21 mouse cellular contexts compared by ENCODE assay signal in the genomic region with DNA sequence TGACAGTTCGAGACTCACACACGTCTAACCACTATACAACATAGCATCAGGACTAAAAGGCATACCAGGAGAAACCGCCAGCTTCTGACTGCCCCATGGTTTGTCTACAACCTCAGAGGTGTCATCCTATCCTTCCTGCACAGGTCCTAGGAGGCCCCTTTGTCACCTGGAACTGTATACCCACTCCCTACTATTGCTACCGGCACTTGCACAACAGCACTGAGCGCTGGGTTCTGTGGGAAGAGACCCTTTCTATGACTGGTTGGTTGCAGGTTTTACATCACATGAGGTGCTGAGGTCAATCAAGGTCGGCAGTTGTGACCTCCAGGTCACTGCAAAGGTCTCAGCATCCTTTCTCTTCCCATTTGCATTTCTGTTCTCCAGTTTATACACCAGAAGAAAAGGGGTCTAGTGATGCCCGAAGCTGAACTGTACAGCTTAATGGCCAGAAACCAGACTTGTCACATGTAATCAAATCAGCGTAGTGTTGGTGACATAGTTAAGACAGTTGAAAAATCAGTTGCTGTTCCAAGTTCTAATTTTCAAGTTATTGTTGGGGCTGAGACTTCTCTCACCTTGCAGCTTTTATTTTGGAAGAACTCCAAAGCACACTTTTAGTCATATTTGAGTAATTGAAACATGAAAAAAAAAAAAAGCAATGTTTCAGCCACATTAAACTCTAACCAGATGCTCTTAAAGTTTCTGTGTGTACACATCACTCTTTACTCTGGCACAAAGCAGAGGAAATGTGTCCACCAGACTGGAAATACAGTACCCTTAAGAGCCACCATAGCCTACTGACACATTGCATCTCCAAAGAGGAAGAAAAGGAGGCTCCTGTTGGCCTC. TPM values are rescaled to one million over a fixed set of nuclear protein-coding genes. Genes with fewer than 3 reads are reported as not detected.
DNase-seq lines count a peak whose midpoint lies in the region; ATAC-seq and TF ChIP-seq lines count a peak whose summit lies in the region.
"Had no signal": no experiment of that assay in that cellular context is flagged by ENCODE, and none has a peak within 500 bp of the region (broad histone marks: within the 10 kb centered on the region; RNA-seq: fewer than 3 reads in every experiment).

No protein-coding gene starts in this region.

- no peak overlapping the region for H3K4me2 ChIP-seq in embryonic facial prominence, embryonic 12.5 days (replicated peaks)
- no peak overlapping the region for H3K4me2 ChIP-seq in kidney, embryonic 16.5 days (replicated peaks; ENCODE audit: low read depth, low read length)
- H3K4me2 ChIP-seq in lung, postnatal 0 days (replicated peaks; ENCODE audit: low read depth, low read length), result no peak overlapping the region
- H3K4me2 ChIP-seq: embryonic facial prominence, embryonic 13.5 days; hindbrain, embryonic 15.5 days; liver, embryonic 12.5 days; midbrain, embryonic 12.5 days; neural tube, embryonic 15.5 days had no signal

- 73% methylated on average over 8 of the region's 8 CpGs for WGBS in embryonic facial prominence, embryonic 12.5 days
- WGBS in embryonic facial prominence, embryonic 10.5 days, result 79% methylated on average over 8 of the region's 8 CpGs
- WGBS in kidney, embryonic 16.5 days, result 79% methylated on average over 8 of the region's 8 CpGs
- WGBS in lung, postnatal 0 days, result 75% methylated on average over 8 of the region's 8 CpGs
- 81% methylated on average over 8 of the region's 8 CpGs for WGBS in lung, adult 2 months

- H3K4me3 ChIP-seq in embryonic facial prominence, embryonic 12.5 days, result no peak overlapping the region
- no peak overlapping the region for H3K4me3 ChIP-seq in embryonic facial prominence, embryonic 10.5 days
- H3K4me3 ChIP-seq in kidney, embryonic 16.5 days (ENCODE audit: low read length), result no peak overlapping the region
- no peak overlapping the region for H3K4me3 ChIP-seq in lung, postnatal 0 days (ENCODE audit: low read depth, low read length)
- H3K4me3 ChIP-seq in lung, adult 2 months (replicated peaks; ENCODE audit: extremely low read depth, low read depth, low read length), result no peak overlapping the region
- H3K4me3 ChIP-seq: embryonic facial prominence, embryonic 13.5 days; gastrocnemius, adult 2 months; hindbrain, embryonic 15.5 days; liver, embryonic 12.5 days; midbrain, embryonic 12.5 days; neural tube, embryonic 15.5 days had no signal

- peaks cover 28% of the 10 kb centered on the region for H3K4me1 ChIP-seq in embryonic facial prominence, embryonic 12.5 days
- peaks cover 24% of the 10 kb centered on the region for H3K4me1 ChIP-seq in embryonic facial prominence, embryonic 10.5 days
- peaks cover 21% of the 10 kb centered on the region for H3K4me1 ChIP-seq in kidney, embryonic 16.5 days (ENCODE audit: insufficient read depth, low read length)
- H3K4me1 ChIP-seq in lung, postnatal 0 days (ENCODE audit: insufficient read depth, low read depth, low read length), result peaks cover 4% of the 10 kb centered on the region
- H3K4me1 ChIP-seq in lung, adult 2 months (ENCODE audit: control insufficient read depth, insufficient read depth, low read length), result peaks cover 2% of the 10 kb centered on the region; the same call in 1 of the 2 replicates
- H3K4me1 ChIP-seq: hindbrain, embryonic 15.5 days; liver, embryonic 12.5 days; midbrain, embryonic 12.5 days; neural tube, embryonic 15.5 days had no signal

- TF ChIP-seq EP300 in lung, postnatal 0 days (IDR thresholded peaks at IDR 0.05), result no peak

- H3K27ac ChIP-seq in embryonic facial prominence, embryonic 12.5 days, result peak overlapping the region; percentile 24
- no peak overlapping the region for H3K27ac ChIP-seq in embryonic facial prominence, embryonic 10.5 days (replicated peaks)
- peak overlapping the region; percentile 44; the same call in 1 of the 2 replicates for H3K27ac ChIP-seq in kidney, embryonic 16.5 days (ENCODE audit: low read length)
- no peak overlapping the region for H3K27ac ChIP-seq in lung, postnatal 0 days (ENCODE audit: low read length)
- H3K27ac ChIP-seq: embryonic facial prominence, embryonic 13.5 days; hindbrain, embryonic 15.5 days; liver, embryonic 12.5 days; midbrain, embryonic 12.5 days; neural tube, embryonic 15.5 days had no signal

- H3K36me3 ChIP-seq in embryonic facial prominence, embryonic 12.5 days, result no peaks in the 10 kb centered on the region
- H3K36me3 ChIP-seq in embryonic facial prominence, embryonic 10.5 days (replicated peaks), result no peaks in the 10 kb centered on the region
- H3K36me3 ChIP-seq in kidney, embryonic 16.5 days (ENCODE audit: insufficient read depth, low read length), result no peaks in the 10 kb centered on the region
- no peaks in the 10 kb centered on the region for H3K36me3 ChIP-seq in lung, postnatal 0 days (ENCODE audit: insufficient read depth, low read length)
- H3K36me3 ChIP-seq: embryonic facial prominence, embryonic 13.5 days; hindbrain, embryonic 15.5 days; liver, embryonic 12.5 days; midbrain, embryonic 12.5 days; neural tube, embryonic 15.5 days had no signal

- ATAC-seq in embryonic facial prominence, embryonic 12.5 days (ENCODE audit: insufficient number of reproducible peaks, insufficient read depth, low FRiP score, low TSS enrichment), result 0 out of 2 replicates have a peak, but pooled peaks have one; percentile 67
- peak; percentile 21; the same call in 1 of the 2 replicates for ATAC-seq in kidney, embryonic 16.5 days (ENCODE audit: low FRiP score, low TSS enrichment)
- ATAC-seq in lung, postnatal 0 days, result peak; percentile 68

- no peaks in the 10 kb centered on the region for H3K27me3 ChIP-seq in embryonic facial prominence, embryonic 12.5 days
- no peaks in the 10 kb centered on the region for H3K27me3 ChIP-seq in embryonic facial prominence, embryonic 10.5 days (replicated peaks; ENCODE audit: low read depth, poor library complexity, severe bottlenecking)
- H3K27me3 ChIP-seq in kidney, embryonic 16.5 days (ENCODE audit: insufficient read depth, low read length), result no peaks in the 10 kb centered on the region
- no peaks in the 10 kb centered on the region for H3K27me3 ChIP-seq in lung, postnatal 0 days (replicated peaks; ENCODE audit: insufficient read depth, low read length)
- H3K27me3 ChIP-seq: embryonic facial prominence, embryonic 13.5 days; hindbrain, embryonic 15.5 days; liver, embryonic 12.5 days; midbrain, embryonic 12.5 days; neural tube, embryonic 15.5 days had no signal

- no peak overlapping the region for H3K9ac ChIP-seq in embryonic facial prominence, embryonic 12.5 days
- no peak overlapping the region for H3K9ac ChIP-seq in kidney, embryonic 16.5 days (replicated peaks; ENCODE audit: low read length)
- H3K9ac ChIP-seq in lung, postnatal 0 days (replicated peaks; ENCODE audit: low read depth), result no peak overlapping the region
- H3K9ac ChIP-seq: embryonic facial prominence, embryonic 13.5 days; hindbrain, embryonic 15.5 days; liver, embryonic 12.5 days; midbrain, embryonic 12.5 days; neural tube, embryonic 15.5 days had no signal

- DNase-seq in embryonic facial prominence, embryonic 10.5 days (ENCODE audit: low spot score), result no peak
- DNase-seq in kidney, postnatal 4 days, result no peak
- DNase-seq in lung, postnatal 0 days (ENCODE audit: low spot score), result peak; percentile 34
- DNase-seq in lung, adult 2 months, result no peak
- peak; percentile 79 for DNase-seq in retina, postnatal 1 day
- no peak for DNase-seq in embryo, embryonic 10 days (ENCODE audit: low spot score)
- DNase-seq: adrenal gland, postnatal 25 days; cerebellum, adult 9-10 months; gastrocnemius, adult 2 months; kidney, adult 9 months; layer of hippocampus, adult 9-11 months had no signal

- H3K9me3 ChIP-seq in embryonic facial prominence, embryonic 12.5 days, result no peaks in the 10 kb centered on the region
- H3K9me3 ChIP-seq in embryonic facial prominence, embryonic 10.5 days, result no peaks in the 10 kb centered on the region
- H3K9me3 ChIP-seq in kidney, embryonic 16.5 days (ENCODE audit: low read length), result no peaks in the 10 kb centered on the region
- H3K9me3 ChIP-seq in lung, postnatal 0 days (ENCODE audit: low read length), result no peaks in the 10 kb centered on the region
- H3K9me3 ChIP-seq: embryonic facial prominence, embryonic 13.5 days; hindbrain, embryonic 15.5 days; liver, embryonic 12.5 days; midbrain, embryonic 12.5 days; neural tube, embryonic 15.5 days had no signal

- no peak for TF ChIP-seq POLR2A in lung, adult 2 months (IDR thresholded peaks at IDR 0.05; ENCODE audit: borderline replicate concordance, extremely low read depth, low read depth, low read length)

- TF ChIP-seq CTCF in lung, postnatal 0 days (IDR thresholded peaks at IDR 0.05), result no peak
- no peak for TF ChIP-seq CTCF in lung, adult 2 months (IDR thresholded peaks at IDR 0.05; ENCODE audit: insufficient read depth, low read length)

RNA-seq across cellular contexts. Expression of a gene that starts 12.9 kb away (rescaled TPM):
- 24.2 and 27.4 TPM in 2 replicates for polyA plus RNA-seq in embryonic facial prominence, embryonic 12.5 days (2016; fragmentation: Nextera tagmentation; extraction: Ambion mirVana)
- polyA plus RNA-seq in embryonic facial prominence, embryonic 10.5 days (2016; fragmentation: Nextera tagmentation; extraction: Ambion mirVana), result 11.5 and 12.7 TPM in 2 replicates
- 27.7 and 28.1 TPM in 2 replicates for polyA plus RNA-seq in kidney, embryonic 16.5 days (2015; fragmentation: Nextera tagmentation; extraction: Ambion mirVana)
- 37.7 and 41.6 TPM in 2 replicates for polyA plus RNA-seq in lung, postnatal 0 days (2015; fragmentation: Nextera tagmentation; extraction: Ambion mirVana)
- 10.3 and 15.1 TPM in 2 replicates for polyA plus RNA-seq in lung, adult 2 months (2012; rRNA removed)

RNA-seq across cellular contexts. Expression of a gene that starts 47.3 kb away (rescaled TPM):
- polyA plus RNA-seq in embryonic facial prominence, embryonic 12.5 days (2016; fragmentation: Nextera tagmentation; extraction: Ambion mirVana), result 0.14 TPM in 1 of 2 replicates, not detected in the other
- polyA plus RNA-seq in embryonic facial prominence, embryonic 10.5 days (2016; fragmentation: Nextera tagmentation; extraction: Ambion mirVana), result 0.06 TPM in 1 of 2 replicates, not detected in the other
- polyA plus RNA-seq in kidney, embryonic 16.5 days (2015; fragmentation: Nextera tagmentation; extraction: Ambion mirVana), result 0.13 TPM in 1 of 2 replicates, not detected in the other
- polyA plus RNA-seq in lung, postnatal 0 days (2015; fragmentation: Nextera tagmentation; extraction: Ambion mirVana), result 0.04 TPM in 1 of 2 replicates, not detected in the other
- not detected in 2 replicates for polyA plus RNA-seq in lung, adult 2 months (2012; rRNA removed)
- polyA plus RNA-seq: heart, embryonic 16.5 days; intestine, embryonic 14.5 days; liver, embryonic 12.5 days; small intestine, adult 2 months had no signal

Comparison
In these comparisons a context has a peak if more than half of its experiments do, and no peak if none do; other contexts are left out.
1. H3K27ac ChIP-seq: peak in embryonic facial prominence, embryonic 12.5 days (single experiment) and kidney, embryonic 16.5 days (single experiment); none in embryonic facial prominence, embryonic 10.5 days (single experiment) and lung, postnatal 0 days (single experiment).
2. DNase-seq: peak in lung, postnatal 0 days (single experiment) and retina, postnatal 1 day (single experiment); none in embryonic facial prominence, embryonic 10.5 days (single experiment), kidney, postnatal 4 days (0 of 2), lung, adult 2 months (single experiment) and embryo, embryonic 10 days (single experiment).
3. Peak in every context shown above with its lines, with median percentiles within 50 percentile points of each other: ATAC-seq.